Mouse (Mus musculus): ENCODE results near the gene Olfr1277. TPM values are rescaled to one million over a fixed set of nuclear protein-coding genes. Genes with fewer than 3 reads are reported as not detected.

Olfr1277 gene
- total RNA-seq (2014; rRNA removed): not detected in 2 replicates
- polyA plus RNA-seq (2015; fragmentation: Nextera tagmentation; extraction: Ambion mirVana): not detected in 2 replicates

GRCm38 (mm10) chr2:111274006-111274405 lies at the start of gene Olfr1277:
Gene Olfr1277, minus strand, starts transcription at chr2:111274106.
- Histone ChIP-seq H3K4me3 (ENCODE audit: low read length) (no peak within 1 kb of the TSS), H3K4me1 (ENCODE audit: insufficient read depth, low read length) (no peaks in the 10 kb centered on the region), H3K9ac (replicated peaks; ENCODE audit: low read length) (no peak within 1 kb of the TSS), H3K9me3 (ENCODE audit: low read length) (no peaks in the 10 kb centered on the region), H3K27ac (no peak within 1 kb of the TSS), H3K4me2 (ENCODE audit: low read depth, low read length) (no peak within 1 kb of the TSS), H3K36me3 (ENCODE audit: insufficient read depth, low read length) (no peaks in the 10 kb centered on the region), H3K27me3 (ENCODE audit: insufficient read depth, low read length) (no peaks in the 10 kb centered on the region)
- DNase-seq (ENCODE audit: low spot score) (no peak), ATAC-seq (no peak)
- WGBS: 81% methylated on average over 2 of the region's 2 CpGs
- TF ChIP-seq CTCF (IDR thresholded peaks at IDR 0.05; ENCODE audit: low read depth): no peak

- DNase-seq (ENCODE audit: low spot score) (no peak), ATAC-seq (no peak)
- Histone ChIP-seq H3K4me3 (ENCODE audit: low read length) (no peak within 1 kb of the TSS), H3K9ac (replicated peaks; ENCODE audit: low read length) (no peak within 1 kb of the TSS), H3K4me2 (ENCODE audit: low read depth, low read length) (no peak within 1 kb of the TSS), H3K27ac (no peak within 1 kb of the TSS), H3K4me1 (ENCODE audit: insufficient read depth, low read length) (no peaks in the 10 kb centered on the region), H3K9me3 (ENCODE audit: low read length) (no peaks in the 10 kb centered on the region), H3K27me3 (ENCODE audit: insufficient read depth, low read length) (no peaks in the 10 kb centered on the region), H3K36me3 (ENCODE audit: insufficient read depth, low read length) (no peaks in the 10 kb centered on the region)
- TF ChIP-seq CTCF (IDR thresholded peaks at IDR 0.05; ENCODE audit: low read depth): no peak
Observed at GRCm38 (mm10) chr2:111313717-111314116, 39.8 kb upstream of the Olfr1277 start, which contains the start of gene Olfr1280. Gene Olfr1280, plus strand, starts transcription at chr2:111314017.

GRCm38 (mm10) chr2:111300374-111300773 lies 26.5 kb upstream of the Olfr1277 start, which contains the start of gene Olfr1279:
Gene Olfr1279, plus strand, starts transcription at chr2:111300635.
- Histone ChIP-seq H3K27me3 (ENCODE audit: insufficient read depth, low read length) (no peaks in the 10 kb centered on the region), H3K9me3 (ENCODE audit: low read length) (no peaks in the 10 kb centered on the region), H3K4me1 (ENCODE audit: insufficient read depth, low read length) (no peaks in the 10 kb centered on the region), H3K36me3 (ENCODE audit: insufficient read depth, low read length) (no peaks in the 10 kb centered on the region), H3K9ac (replicated peaks; ENCODE audit: low read length) (no peak within 1 kb of the TSS), H3K27ac (no peak within 1 kb of the TSS), H3K4me2 (ENCODE audit: low read depth, low read length) (no peak within 1 kb of the TSS), H3K4me3 (ENCODE audit: low read length) (no peak within 1 kb of the TSS)
- ATAC-seq (no peak), DNase-seq (ENCODE audit: low spot score) (no peak)
- no peak for TF ChIP-seq CTCF (IDR thresholded peaks at IDR 0.05; ENCODE audit: low read depth)

- DNase-seq (ENCODE audit: low spot score) (no peak), ATAC-seq (no peak)
- H3K4me3 ChIP-seq (ENCODE audit: low read length): no peak overlapping the region
- no peak overlapping the region for H3K9ac ChIP-seq (replicated peaks; ENCODE audit: low read length)
- no peak overlapping the region for H3K4me2 ChIP-seq (ENCODE audit: low read depth, low read length)
- TF ChIP-seq CTCF (IDR thresholded peaks at IDR 0.05; ENCODE audit: low read depth): no peak
- H3K36me3 ChIP-seq (ENCODE audit: insufficient read depth, low read length): no peaks in the 10 kb centered on the region
- H3K27me3 ChIP-seq (ENCODE audit: insufficient read depth, low read length): no peaks in the 10 kb centered on the region
- H3K27ac ChIP-seq: no peak overlapping the region
- H3K4me1 ChIP-seq (ENCODE audit: insufficient read depth, low read length): no peaks in the 10 kb centered on the region
- no peaks in the 10 kb centered on the region for H3K9me3 ChIP-seq (ENCODE audit: low read length)
Observed at GRCm38 (mm10) chr2:111298541-111298940, 24.6 kb upstream of the Olfr1277 start.

GRCm38 (mm10) chr2:111289836-111290235 lies 15.9 kb upstream of the Olfr1277 start, which contains the start of gene Olfr1278:
Gene Olfr1278, plus strand, starts transcription at chr2:111290136.
- H3K36me3 ChIP-seq (ENCODE audit: insufficient read depth, low read length): no peaks in the 10 kb centered on the region
- no peaks in the 10 kb centered on the region for H3K4me1 ChIP-seq (ENCODE audit: insufficient read depth, low read length)
- H3K4me3 ChIP-seq (ENCODE audit: low read length): no peak within 1 kb of the TSS
- no peak for DNase-seq (ENCODE audit: low spot score)
- no peaks in the 10 kb centered on the region for H3K27me3 ChIP-seq (ENCODE audit: insufficient read depth, low read length)
- H3K27ac ChIP-seq: no peak within 1 kb of the TSS
- no peak within 1 kb of the TSS for H3K9ac ChIP-seq (replicated peaks; ENCODE audit: low read length)
- no peak for ATAC-seq
- H3K9me3 ChIP-seq (ENCODE audit: low read length): no peaks in the 10 kb centered on the region
- no peak within 1 kb of the TSS for H3K4me2 ChIP-seq (ENCODE audit: low read depth, low read length)
- no peak for TF ChIP-seq CTCF (IDR thresholded peaks at IDR 0.05; ENCODE audit: low read depth)

- Histone ChIP-seq H3K4me3 (ENCODE audit: low read length) (no peak within 1 kb of the TSS), H3K9ac (replicated peaks; ENCODE audit: low read length) (no peak within 1 kb of the TSS), H3K4me1 (ENCODE audit: insufficient read depth, low read length) (no peaks in the 10 kb centered on the region), H3K36me3 (ENCODE audit: insufficient read depth, low read length) (no peaks in the 10 kb centered on the region), H3K27me3 (ENCODE audit: insufficient read depth, low read length) (no peaks in the 10 kb centered on the region), H3K9me3 (ENCODE audit: low read length) (no peaks in the 10 kb centered on the region), H3K27ac (no peak within 1 kb of the TSS), H3K4me2 (ENCODE audit: low read depth, low read length) (no peak within 1 kb of the TSS)
- no peak for TF ChIP-seq CTCF (IDR thresholded peaks at IDR 0.05; ENCODE audit: low read depth)
- ATAC-seq (no peak), DNase-seq (ENCODE audit: low spot score) (no peak)
Observed at GRCm38 (mm10) chr2:111254216-111254615, 19.7 kb downstream of the Olfr1277 start, which contains the start of gene Olfr1276. Gene Olfr1276, plus strand, starts transcription at chr2:111254516.

GRCm38 (mm10) chr2:111235186-111235585 lies 38.7 kb downstream of the Olfr1277 start, which contains the start of gene Olfr1275:
Gene Olfr1275, minus strand, starts transcription at chr2:111235286.
- TF ChIP-seq CTCF (IDR thresholded peaks at IDR 0.05; ENCODE audit: low read depth): no peak
- Histone ChIP-seq H3K4me3 (ENCODE audit: low read length) (no peak within 1 kb of the TSS), H3K27me3 (ENCODE audit: insufficient read depth, low read length) (no peaks in the 10 kb centered on the region), H3K9ac (replicated peaks; ENCODE audit: low read length) (no peak within 1 kb of the TSS), H3K36me3 (ENCODE audit: insufficient read depth, low read length) (no peaks in the 10 kb centered on the region), H3K27ac (no peak within 1 kb of the TSS), H3K4me1 (ENCODE audit: insufficient read depth, low read length) (no peaks in the 10 kb centered on the region), H3K9me3 (ENCODE audit: low read length) (no peaks in the 10 kb centered on the region), H3K4me2 (ENCODE audit: low read depth, low read length) (no peak within 1 kb of the TSS)
- DNase-seq (ENCODE audit: low spot score) (no peak), ATAC-seq (no peak)
- 88% methylated on average over 1 of the region's 1 CpGs for WGBS
